Mouse (Mus musculus) limb, embryonic 14.5 days (tissue): ENCODE measurements at regions not wholly inside any gene's neighbourhood (a gene's known extent, or its start where the extent isn't known, plus 50 kb on each side); places are given as distances from the start of the nearest gene placed in this dataset.

Experiments used
- ATAC-seq: fragments of 200-750 bp; cut with Nextera tagmentation; 2 replicates; pipeline ENCODE4 v1.8.0; 2017; ENCODE audit warnings: low read depth, moderate number of reproducible peaks, moderate TSS enrichment; ENCODE audit not compliant: low FRiP score
- DNase-seq: peaks from one replicate; pipeline ENCODE4 v3.0.0-alpha.2; 2015; ENCODE audit warnings: low spot score
- H3K27ac ChIP-seq: fragments of 300-500 bp; sonication (generic); replicated peaks from 2 replicates; pipeline ENCODE4 v1.5.1; 2014; ENCODE audit warnings: low read depth, mild to moderate bottlenecking, low read length, moderate library complexity, mixed read lengths
- H3K27me3 ChIP-seq: fragments of 300-500 bp; sonication (generic); 2 replicates; pipeline ENCODE4 v1.6.1; 2014; ENCODE audit warnings: low read length, mixed read lengths; ENCODE audit not compliant: control insufficient read depth, insufficient read depth
- H3K36me3 ChIP-seq: fragments of 300-500 bp; sonication (generic); 2 replicates; pipeline ENCODE4 v1.6.1; 2014; ENCODE audit warnings: mild to moderate bottlenecking, low read length, moderate library complexity, mixed read lengths; ENCODE audit not compliant: control insufficient read depth, insufficient read depth
- H3K4me1 ChIP-seq: fragments of 300-500 bp; sonication (generic); 2 replicates; pipeline ENCODE4 v1.6.1; 2014; ENCODE audit warnings: antibody characterized with exemption, low read length, mixed read lengths; ENCODE audit not compliant: control insufficient read depth, insufficient read depth
- H3K4me2 ChIP-seq: fragments of 300-500 bp; sonication (generic); replicated peaks from 2 replicates; pipeline ENCODE4 v1.6.1; 2014; ENCODE audit warnings: low read depth, mild to moderate bottlenecking, low read length, moderate library complexity; ENCODE audit not compliant: severe bottlenecking
- H3K4me3 ChIP-seq: fragments of 300-500 bp; sonication (generic); replicated peaks from 2 replicates; pipeline ENCODE4 v1.5.1; 2014; ENCODE audit warnings: low read length
- H3K9ac ChIP-seq: fragments of 300-500 bp; sonication (generic); 2 replicates; pipeline ENCODE4 v1.6.1; 2014; ENCODE audit warnings: mild to moderate bottlenecking, low read depth, low read length, moderate library complexity; ENCODE audit not compliant: severe bottlenecking
- H3K9me3 ChIP-seq: fragments of 300-500 bp; sonication (generic); 2 replicates; pipeline ENCODE4 v1.6.1; 2016; ENCODE audit warnings: low read length; ENCODE audit not compliant: control insufficient read depth
- POLR2A ChIP-seq: fragments of 200-500 bp; IDR thresholded peaks from 2 replicates; pipeline ENCODE4 v1.8.0; 2012; ENCODE audit warnings: inconsistent platforms, mild to moderate bottlenecking, moderate library complexity, borderline replicate concordance; ENCODE audit not compliant: insufficient read depth, insufficient read length; ENCODE audit errors: extremely low read depth
- WGBS: fragments of 180-500 bp; shearing (Covaris S2); extraction: QIAGEN DNeasy Blood & Tissue Kit; methylation state at CpG from one replicate; pipeline ENCODE4 v1.1.7; 2014; 5-methylcytosine and 5-hydroxymethylcytosine counted together

GRCm38 (mm10) chr1:189495386-189496150 lies 93.5 kb upstream of the Kcnk2 start:
- H3K36me3 ChIP-seq, result no peaks in the 10 kb centered on the region
- H3K4me1 ChIP-seq, result peaks cover 3% of the 10 kb centered on the region; the same call in 1 of the 2 replicates
- 76% methylated on average over 11 of the region's 11 CpGs for WGBS
- no peaks in the 10 kb centered on the region for H3K27me3 ChIP-seq
- TF ChIP-seq POLR2A, result no peak
- no peak overlapping the region for H3K27ac ChIP-seq
- H3K9ac ChIP-seq, result no peak overlapping the region
- 0 out of 2 replicates have a peak, but pooled peaks have one; percentile 4 for ATAC-seq
- H3K9me3 ChIP-seq, result no peaks in the 10 kb centered on the region
- H3K4me3 ChIP-seq, result no peak overlapping the region
- no peak for DNase-seq
- no peak overlapping the region for H3K4me2 ChIP-seq

GRCm38 (mm10) chr1:189494896-189495295 lies 92.8 kb upstream of the Kcnk2 start:
- no peak overlapping the region for H3K4me2 ChIP-seq
- no peaks in the 10 kb centered on the region for H3K36me3 ChIP-seq
- H3K4me1 ChIP-seq, result peaks cover 3% of the 10 kb centered on the region; the same call in 1 of the 2 replicates
- H3K9ac ChIP-seq, result no peak overlapping the region
- TF ChIP-seq POLR2A, result no peak
- no peaks in the 10 kb centered on the region for H3K9me3 ChIP-seq
- H3K4me3 ChIP-seq, result no peak overlapping the region
- H3K27me3 ChIP-seq, result no peaks in the 10 kb centered on the region
- no peak for ATAC-seq
- H3K27ac ChIP-seq, result no peak overlapping the region
- no peak for DNase-seq
- WGBS, result 63% methylated on average over 11 of the region's 11 CpGs

- no peak for DNase-seq
- Histone ChIP-seq H3K9ac (no peak overlapping the region), H3K4me2 (no peak overlapping the region), H3K4me3 (no peak overlapping the region), H3K27me3 (no peaks in the 10 kb centered on the region), H3K4me1 (no peaks in the 10 kb centered on the region), H3K27ac (no peak overlapping the region), H3K9me3 (no peaks in the 10 kb centered on the region), H3K36me3 (no peaks in the 10 kb centered on the region)
- WGBS, result 93% methylated on average over 4 of the region's 4 CpGs
- TF ChIP-seq POLR2A, result no peak
- no peak for ATAC-seq
These were observed 83.3 kb upstream of the Kcnk2 start for GRCm38 (mm10) chr1:189485336-189485735.

- Histone ChIP-seq H3K9me3 (no peaks in the 10 kb centered on the region), H3K4me2 (no peak overlapping the region), H3K4me3 (no peak overlapping the region), H3K9ac (no peak overlapping the region), H3K4me1 (no peaks in the 10 kb centered on the region), H3K27me3 (no peaks in the 10 kb centered on the region), H3K36me3 (no peaks in the 10 kb centered on the region), H3K27ac (no peak overlapping the region)
- TF ChIP-seq POLR2A, result no peak
- DNase-seq (no peak), ATAC-seq (no peak)
- WGBS, result 84% methylated on average over 7 of the region's 7 CpGs
These were observed 81.3 kb upstream of the Kcnk2 start for GRCm38 (mm10) chr1:189483331-189483730.

- no peak for ATAC-seq
- no peaks in the 10 kb centered on the region for H3K27me3 ChIP-seq
- no peak for TF ChIP-seq POLR2A
- no peak overlapping the region for H3K9ac ChIP-seq
- no peaks in the 10 kb centered on the region for H3K9me3 ChIP-seq
- H3K4me2 ChIP-seq, result no peak overlapping the region
- no peaks in the 10 kb centered on the region for H3K36me3 ChIP-seq
- H3K27ac ChIP-seq, result no peak overlapping the region
- H3K4me1 ChIP-seq, result no peaks in the 10 kb centered on the region
- DNase-seq, result no peak
- H3K4me3 ChIP-seq, result no peak overlapping the region
- WGBS, result 72% methylated on average over 6 of the region's 6 CpGs
These were observed 76.0 kb upstream of the Kcnk2 start for GRCm38 (mm10) chr1:189478051-189478450.

- no peak for DNase-seq
- Histone ChIP-seq H3K4me1 (no peaks in the 10 kb centered on the region), H3K9ac (no peak overlapping the region), H3K27ac (no peak overlapping the region), H3K27me3 (no peaks in the 10 kb centered on the region), H3K4me2 (no peak overlapping the region), H3K4me3 (no peak overlapping the region), H3K36me3 (no peaks in the 10 kb centered on the region), H3K9me3 (no peaks in the 10 kb centered on the region)
- 93% methylated on average over 14 of the region's 14 CpGs for WGBS
- TF ChIP-seq POLR2A, result no peak
- ATAC-seq, result no peak
These were observed 74.7 kb upstream of the Kcnk2 start for GRCm38 (mm10) chr1:189476796-189477195.
